Mouse (Mus musculus) ES-Bruce4 (cell line): Measurements from ENCODE around the gene Snrpf. TPM values are rescaled to one million over a fixed set of nuclear protein-coding genes. Genes with fewer than 3 reads are reported as not detected.

ENCODE experiments used
- H3K27ac ChIP-seq: 2 replicates; pipeline ENCODE4 v1.5.1; 2012; ENCODE audit warnings: low read length, inconsistent platforms; ENCODE audit not compliant: insufficient read depth
- H3K27me3 ChIP-seq: 2 replicates; pipeline ENCODE4 v1.6.1; 2012; ENCODE audit warnings: mild to moderate bottlenecking, low read length, inconsistent platforms; ENCODE audit not compliant: control insufficient read depth, poor library complexity, insufficient read depth, severe bottlenecking
- H3K36me3 ChIP-seq: 2 replicates; pipeline ENCODE4 v1.6.1; 2012; ENCODE audit warnings: inconsistent platforms, mild to moderate bottlenecking, low read length, moderate library complexity; ENCODE audit not compliant: control insufficient read depth, poor library complexity, insufficient read depth, severe bottlenecking
- H3K4me1 ChIP-seq: one replicate; pipeline ENCODE4 v1.8.1; 2011; ENCODE audit warnings: low read length; ENCODE audit not compliant: control insufficient read depth, insufficient read depth
- H3K4me3 ChIP-seq: 2 replicates; pipeline ENCODE4 v1.5.1; 2011; ENCODE audit warnings: low read depth, mild to moderate bottlenecking, low read length
- H3K9ac ChIP-seq: 2 replicates; pipeline ENCODE4 v1.6.1; 2012; ENCODE audit warnings: low read depth, mild to moderate bottlenecking, inconsistent platforms; ENCODE audit not compliant: poor library complexity, severe bottlenecking
- H3K9me3 ChIP-seq: replicated peaks from 2 replicates; pipeline ENCODE4 v1.6.1; 2012; ENCODE audit warnings: mild to moderate bottlenecking, low read length, inconsistent platforms; ENCODE audit not compliant: control insufficient read depth, poor library complexity, insufficient read depth, severe bottlenecking
- CTCF ChIP-seq: IDR thresholded peaks from one replicate; pipeline ENCODE4 v1.8.1; 2011; ENCODE audit warnings: low read depth, low read length
- EP300 ChIP-seq: IDR thresholded peaks from 2 replicates; pipeline ENCODE4 v1.6.1; 2011; ENCODE audit warnings: low read depth, low read length; ENCODE audit not compliant: insufficient read depth
- POLR2A ChIP-seq: IDR thresholded peaks from one replicate; pipeline ENCODE4 v1.8.1; 2011; ENCODE audit warnings: low read length; ENCODE audit not compliant: insufficient read depth
- polyA plus RNA-seq: library from polyadenylated mRNA; stranded (reverse); fragments of >200 nt; gene quantifications from 2 replicates; pipeline ENCODE4 v1.2.4, GENCODE M21; 2011; ENCODE audit warnings: low read depth; ENCODE audit not compliant: missing spikeins, insufficient read depth, insufficient read length

Snrpf gene
- polyA plus RNA-seq, 1 experiment = 73.2 TPM

GRCm38 (mm10) chr10:93624151-93624550, 34.6 kb upstream of the Snrpf start:
- Histone ChIP-seq H3K4me3 (no peak overlapping the region), H3K9ac (no peak overlapping the region), H3K9me3 (no peaks in the 10 kb centered on the region), H3K27ac (no peak overlapping the region), H3K27me3 (no peaks in the 10 kb centered on the region), H3K4me1 (no peaks in the 10 kb centered on the region), H3K36me3 (no peaks in the 10 kb centered on the region)
- TF ChIP-seq EP300 (no peak), CTCF (no peak), POLR2A (no peak)

- H3K9ac ChIP-seq = no peak overlapping the region
- H3K4me3 ChIP-seq = no peak overlapping the region
- H3K4me1 ChIP-seq = no peaks in the 10 kb centered on the region
- no peaks in the 10 kb centered on the region for H3K36me3 ChIP-seq
- H3K27me3 ChIP-seq = no peaks in the 10 kb centered on the region
- no peak overlapping the region for H3K27ac ChIP-seq
- TF ChIP-seq POLR2A (no peak), CTCF (no peak), EP300 (no peak)
- no peaks in the 10 kb centered on the region for H3K9me3 ChIP-seq
Measured at GRCm38 (mm10) chr10:93623725-93624124, 34.2 kb upstream of the Snrpf start.

DNA sequence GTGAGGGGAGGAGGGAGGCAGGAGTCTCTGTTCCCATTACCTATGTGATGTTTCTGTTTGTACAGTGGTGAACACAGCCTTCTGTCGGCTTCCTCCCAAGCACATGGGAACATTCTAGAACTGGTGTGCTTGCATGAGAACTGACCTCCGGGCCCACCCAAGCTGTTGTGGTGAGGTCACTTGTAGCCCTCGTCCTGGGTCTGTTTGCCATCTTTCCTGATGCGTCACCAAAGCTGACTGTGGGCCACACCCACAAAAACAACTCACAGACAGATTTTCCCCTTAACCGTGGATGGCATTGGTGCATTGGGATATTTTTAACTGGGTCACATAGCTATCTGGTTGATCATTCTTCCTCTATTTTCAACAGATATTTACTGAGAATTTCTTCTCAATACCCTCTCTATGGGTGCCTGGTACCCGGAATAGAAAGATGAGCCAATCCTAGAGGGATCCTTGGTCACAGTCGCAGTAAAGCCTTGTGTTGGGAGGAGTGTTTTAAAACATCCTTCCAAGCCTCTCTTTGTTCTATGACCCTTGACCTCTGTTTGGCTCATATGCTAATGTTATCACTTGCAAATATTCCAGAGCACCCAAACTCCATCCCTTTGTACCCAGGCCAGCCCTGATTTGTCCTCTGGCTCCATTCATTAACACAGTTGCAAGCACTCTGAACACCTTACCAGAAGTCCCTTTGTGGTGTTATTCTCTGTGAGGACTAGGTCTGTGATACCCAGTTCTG, 31.1 kb upstream of the Snrpf start:
- H3K9ac ChIP-seq = no peak overlapping the region
- H3K27me3 ChIP-seq = no peaks in the 10 kb centered on the region
- no peaks in the 10 kb centered on the region for H3K9me3 ChIP-seq
- H3K4me1 ChIP-seq = no peaks in the 10 kb centered on the region
- no peak for TF ChIP-seq EP300
- TF ChIP-seq POLR2A = no peak
- TF ChIP-seq CTCF = no peak
- no peak overlapping the region for H3K4me3 ChIP-seq
- no peaks in the 10 kb centered on the region for H3K36me3 ChIP-seq
- peak overlapping the region; percentile 37; the same call in 1 of the 2 replicates for H3K27ac ChIP-seq

DNA sequence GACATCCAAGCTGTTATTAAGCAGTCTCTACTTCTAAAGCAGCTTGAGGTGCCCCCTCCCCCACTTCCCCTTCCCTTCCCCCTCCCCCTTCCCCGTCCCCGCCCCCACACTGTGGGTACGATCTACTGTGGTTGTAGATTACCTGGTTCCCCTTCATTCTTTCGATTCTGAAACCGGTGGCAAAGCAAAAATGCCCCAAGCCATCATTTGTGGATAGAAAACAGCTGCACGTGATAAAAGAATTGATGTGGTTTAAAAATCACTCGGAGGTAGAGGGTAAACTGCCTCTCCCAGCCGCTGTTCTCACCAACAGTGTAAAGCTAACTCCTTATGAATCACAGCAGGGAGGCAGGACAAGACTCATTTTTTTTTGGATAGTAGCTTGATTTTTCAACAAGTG, 25.3 kb upstream of the Snrpf start:
- Histone ChIP-seq H3K4me3 (no peak overlapping the region), H3K27ac (no peak overlapping the region), H3K9ac (no peak overlapping the region), H3K36me3 (no peaks in the 10 kb centered on the region), H3K27me3 (no peaks in the 10 kb centered on the region), H3K4me1 (peaks cover 2% of the 10 kb centered on the region), H3K9me3 (peaks cover 18% of the 10 kb centered on the region)
- TF ChIP-seq CTCF = no peak
- TF ChIP-seq EP300 = no peak
- TF ChIP-seq POLR2A = no peak

- Histone ChIP-seq H3K9ac (no peak overlapping the region), H3K4me3 (no peak overlapping the region), H3K4me1 (peaks cover 2% of the 10 kb centered on the region), H3K9me3 (peaks cover 18% of the 10 kb centered on the region), H3K36me3 (no peaks in the 10 kb centered on the region), H3K27me3 (no peaks in the 10 kb centered on the region), H3K27ac (no peak overlapping the region)
- TF ChIP-seq CTCF = peak; percentile 45
- TF ChIP-seq POLR2A = no peak
Measured at GRCm38 (mm10) chr10:93611419-93612007, 22.0 kb upstream of the Snrpf start.

- Histone ChIP-seq H3K9ac (no peak overlapping the region), H3K9me3 (peaks cover 18% of the 10 kb centered on the region), H3K4me3 (no peak overlapping the region), H3K4me1 (peaks cover 2% of the 10 kb centered on the region), H3K36me3 (no peaks in the 10 kb centered on the region), H3K27me3 (no peaks in the 10 kb centered on the region), H3K27ac (no peak overlapping the region)
- TF ChIP-seq EP300 (no peak), CTCF (no peak), POLR2A (no peak)
Measured at GRCm38 (mm10) chr10:93610896-93611295, 21.4 kb upstream of the Snrpf start.
